8 mouse cellular contexts compared by ENCODE assay signal in genomic region chr4:119734352-119734751, GRCm38 (mm10). TPM values are rescaled to one million over a fixed set of nuclear protein-coding genes. Genes with fewer than 3 reads are reported as not detected.
DNase-seq lines count a peak whose midpoint lies in the region; ATAC-seq and TF ChIP-seq lines count a peak whose summit lies in the region.

No protein-coding gene starts in this region.

- peak overlapping the region; percentile 88; the same call in 1 of the 2 replicates for H3K27ac ChIP-seq in gastrocnemius, adult 2 months
- H3K27ac ChIP-seq in forebrain, embryonic 16.5 days (ENCODE audit: low read length): no peak overlapping the region
- no peak overlapping the region for H3K27ac ChIP-seq in liver, embryonic 15.5 days (replicated peaks)

- no peaks in the 10 kb centered on the region for H3K9me3 ChIP-seq in forebrain, embryonic 16.5 days (ENCODE audit: control insufficient read depth, low read length)
- no peaks in the 10 kb centered on the region for H3K9me3 ChIP-seq in liver, embryonic 15.5 days (replicated peaks)

- TF ChIP-seq CTCF in gastrocnemius, adult 2 months (IDR thresholded peaks at IDR 0.05): no peak

- peak overlapping the region; percentile 76 for H3K4me3 ChIP-seq in gastrocnemius, adult 2 months
- H3K4me3 ChIP-seq in forebrain, embryonic 16.5 days (replicated peaks; ENCODE audit: low read length): peak overlapping the region; percentile 82
- peak overlapping the region; percentile 63 for H3K4me3 ChIP-seq in liver, embryonic 15.5 days (replicated peaks)

- WGBS in forebrain, embryonic 16.5 days: 10% methylated on average over 4 of the region's 4 CpGs
- 25% methylated on average over 4 of the region's 4 CpGs for WGBS in liver, embryonic 15.5 days (ENCODE audit: insufficient replicate concordance)

- no peak for DNase-seq in gastrocnemius, adult 2 months
- no peak for DNase-seq in gastrocnemius, postnatal 14 days
- DNase-seq in A20 (ENCODE audit: low read depth, low spot score): peak; percentile 27
- DNase-seq in urinary bladder, adult 18-20 months (ENCODE audit: low spot score in 2 of 2): no peak
- no peak for DNase-seq in testis, postnatal 10 days (ENCODE audit: low spot score)
- no peak for DNase-seq in yolk sac, embryonic 10.5 days (ENCODE audit: low spot score)

- H3K36me3 ChIP-seq in forebrain, embryonic 16.5 days (ENCODE audit: control insufficient read depth, insufficient read depth): no peaks in the 10 kb centered on the region
- no peaks in the 10 kb centered on the region for H3K36me3 ChIP-seq in liver, embryonic 15.5 days (replicated peaks)

- H3K4me1 ChIP-seq in forebrain, embryonic 16.5 days (replicated peaks; ENCODE audit: control insufficient read depth, insufficient read depth, low read length): peaks cover 13% of the 10 kb centered on the region
- peaks cover 15% of the 10 kb centered on the region for H3K4me1 ChIP-seq in liver, embryonic 15.5 days (replicated peaks)

- no peak for ATAC-seq in forebrain, embryonic 16.5 days
- no peak for ATAC-seq in liver, embryonic 15.5 days (ENCODE audit: insufficient read depth)

- H3K27me3 ChIP-seq in forebrain, embryonic 16.5 days (replicated peaks; ENCODE audit: control insufficient read depth, insufficient read depth, low read length): peaks cover 5% of the 10 kb centered on the region; the same call in 1 of the 2 replicates
- H3K27me3 ChIP-seq in liver, embryonic 15.5 days: peaks cover 32% of the 10 kb centered on the region

- intact Hi-C loops in gastrocnemius, adult 2 months (cut with DNase I): no loop called here
- intact Hi-C loops in gastrocnemius, postnatal 14 days (cut with DNase I; ENCODE audit: low total_unique reads): no loop called here

- H3K9ac ChIP-seq in forebrain, embryonic 16.5 days (replicated peaks; ENCODE audit: low read depth, low read length): peak overlapping the region; percentile 74
- no peak overlapping the region for H3K9ac ChIP-seq in liver, embryonic 15.5 days

- peak overlapping the region; percentile 97 for H3K4me2 ChIP-seq in forebrain, embryonic 16.5 days (ENCODE audit: low read length)
- H3K4me2 ChIP-seq in liver, embryonic 15.5 days: peak overlapping the region; percentile 83

RNA-seq across cellular contexts. Expression of gene Hivep3, which starts 0.8 kb away (rescaled TPM):
- 1 to 10 TPM; 1.7 to 3.5 TPM for total RNA-seq in gastrocnemius, adult 2 months (2021)
- total RNA-seq in gastrocnemius, postnatal 14 days (2021): 1 to 10 TPM; 2.9 to 3.0 TPM
- polyA plus RNA-seq in forebrain, embryonic 16.5 days (2015; fragmentation: Nextera tagmentation; extraction: Ambion mirVana): 23.1 and 26.4 TPM in 2 replicates
- 1.9 and 2.2 TPM in 2 replicates for polyA plus RNA-seq in liver, embryonic 15.5 days (2015; fragmentation: Nextera tagmentation; extraction: Ambion mirVana)
